Mouse (Mus musculus) E14TG2a.4 (cell line): ENCODE measurements at regions not wholly inside any gene's neighbourhood (a gene's known extent, or its start where the extent isn't known, plus 50 kb on each side); places are given as distances from the start of the nearest gene placed in this dataset.

Experiments used
- CTCF ChIP-seq: conservative IDR thresholded peaks from 2 replicates; pipeline ENCODE4 v1.5.1; 2014; ENCODE audit warnings: low read length
- NANOG ChIP-seq: IDR thresholded peaks from 2 replicates; pipeline ENCODE4 v1.6.1; 2014; ENCODE audit warnings: borderline replicate concordance, low read length, mixed read lengths

GRCm38 (mm10) chr2:98031956-98032355 is 630.1 kb upstream of the Gm10801 start:
- no peak for TF ChIP-seq CTCF
- no peak for TF ChIP-seq NANOG
